Mouse (Mus musculus) liver, embryonic 13.5 days (tissue): Measurements from ENCODE around the gene Nlrc4. TPM values are rescaled to one million over a fixed set of nuclear protein-coding genes. Genes with fewer than 3 reads are reported as not detected.

Source experiments
- ATAC-seq: fragments of 200-750 bp; cut with Nextera tagmentation; 2 replicates; pipeline ENCODE4 v1.8.0; 2017; ENCODE audit warnings: low read depth, mild to moderate bottlenecking, moderate number of reproducible peaks, moderate library complexity
- DNase-seq: peaks from one replicate; pipeline ENCODE4 v3.0.0; 2022
- H3K27ac ChIP-seq: fragments of 300-500 bp; sonication (generic); 2 replicates; pipeline ENCODE4 v1.5.1; 2015; ENCODE audit warnings: moderate library complexity, mild to moderate bottlenecking, inconsistent platforms
- H3K27me3 ChIP-seq: fragments of 300-500 bp; sonication (generic); 2 replicates; pipeline ENCODE4 v1.6.1; 2015; ENCODE audit warnings: mild to moderate bottlenecking, inconsistent platforms
- H3K36me3 ChIP-seq: fragments of 300-500 bp; sonication (generic); 2 replicates; pipeline ENCODE4 v1.6.1; 2015; ENCODE audit warnings: mild to moderate bottlenecking, inconsistent platforms
- H3K4me1 ChIP-seq: fragments of 300-500 bp; sonication (generic); replicated peaks from 2 replicates; pipeline ENCODE4 v1.6.1; 2015; ENCODE audit warnings: inconsistent platforms
- H3K4me2 ChIP-seq: fragments of 300-500 bp; sonication (generic); 2 replicates; pipeline ENCODE4 v1.6.1; 2015; ENCODE audit warnings: inconsistent platforms, mild to moderate bottlenecking, moderate library complexity
- H3K4me3 ChIP-seq: fragments of 300-500 bp; sonication (generic); replicated peaks from 2 replicates; pipeline ENCODE4 v1.5.1; 2015; ENCODE audit warnings: mild to moderate bottlenecking, inconsistent platforms
- H3K9ac ChIP-seq: fragments of 300-500 bp; sonication (generic); 2 replicates; pipeline ENCODE4 v1.6.1; 2015; ENCODE audit warnings: mild to moderate bottlenecking, inconsistent platforms
- H3K9me3 ChIP-seq: fragments of 300-500 bp; sonication (generic); replicated peaks from 2 replicates; pipeline ENCODE4 v1.6.1; 2016; ENCODE audit warnings: inconsistent platforms
- WGBS: fragments of 180-500 bp; shearing (Covaris S2); methylation state at CpG from one replicate; pipeline ENCODE4 v1.1.7; 2015; ENCODE audit not compliant: insufficient replicate concordance; 5-methylcytosine and 5-hydroxymethylcytosine counted together
- polyA plus RNA-seq: library from polyadenylated mRNA; unstranded; fragments of >200 nt; fragmentation: Nextera tagmentation; extraction: Ambion mirVana; gene quantifications from 2 replicates; pipeline ENCODE4 v1.2.1, GENCODE M21; 2015

Nlrc4 gene
- polyA plus RNA-seq, 1 experiment from 2014 or later = 0.32 TPM

DNA sequence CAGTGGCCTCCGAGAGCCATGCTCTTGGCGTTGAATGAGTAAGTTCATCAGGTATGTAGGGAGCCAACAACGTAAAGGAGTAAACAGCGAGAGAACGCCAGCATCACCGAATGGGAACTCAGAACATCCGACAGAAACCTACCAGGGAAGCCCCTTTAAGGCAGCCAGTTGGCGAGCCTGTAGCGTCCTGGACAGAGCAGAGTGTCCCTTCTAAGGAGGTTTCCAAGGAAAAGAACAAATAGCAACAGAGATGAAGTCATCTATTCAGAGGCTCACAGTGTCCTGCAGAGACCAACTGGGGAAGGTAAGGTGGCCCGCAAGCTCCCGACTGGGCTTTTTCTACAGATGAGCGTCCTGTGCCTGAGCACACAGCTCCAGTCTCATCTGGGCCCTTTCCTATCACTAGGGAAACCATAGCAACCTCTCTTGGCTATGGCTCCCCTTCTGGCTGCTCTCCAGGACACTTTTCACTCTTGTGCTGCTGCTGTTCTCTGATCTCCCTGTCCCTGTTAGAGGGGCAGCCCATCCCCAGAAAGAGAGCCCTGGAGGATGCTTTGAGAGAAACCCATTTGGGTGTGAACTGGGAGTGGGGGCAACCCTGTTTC is 34.4 kb downstream of the Nlrc4 start:
- H3K27ac ChIP-seq = no peak overlapping the region
- H3K27me3 ChIP-seq = no peaks in the 10 kb centered on the region
- no peak overlapping the region for H3K4me2 ChIP-seq
- no peak for DNase-seq
- H3K9me3 ChIP-seq = no peaks in the 10 kb centered on the region
- H3K9ac ChIP-seq = no peak overlapping the region
- no peak for ATAC-seq
- 93% methylated on average over 12 of the region's 12 CpGs for WGBS
- peaks cover 51% of the 10 kb centered on the region for H3K36me3 ChIP-seq
- no peak overlapping the region for H3K4me3 ChIP-seq
- no peaks in the 10 kb centered on the region for H3K4me1 ChIP-seq

GRCm38 (mm10) chr17:74420656-74421055 is 38.3 kb downstream of the Nlrc4 start:
- Histone ChIP-seq H3K4me2 (no peak overlapping the region), H3K9me3 (no peaks in the 10 kb centered on the region), H3K9ac (no peak overlapping the region), H3K36me3 (peaks cover 59% of the 10 kb centered on the region), H3K4me1 (no peaks in the 10 kb centered on the region), H3K27ac (no peak overlapping the region), H3K4me3 (no peak overlapping the region), H3K27me3 (no peaks in the 10 kb centered on the region)
- ATAC-seq (no peak), DNase-seq (no peak)
- 87% methylated on average over 2 of the region's 2 CpGs for WGBS

DNA sequence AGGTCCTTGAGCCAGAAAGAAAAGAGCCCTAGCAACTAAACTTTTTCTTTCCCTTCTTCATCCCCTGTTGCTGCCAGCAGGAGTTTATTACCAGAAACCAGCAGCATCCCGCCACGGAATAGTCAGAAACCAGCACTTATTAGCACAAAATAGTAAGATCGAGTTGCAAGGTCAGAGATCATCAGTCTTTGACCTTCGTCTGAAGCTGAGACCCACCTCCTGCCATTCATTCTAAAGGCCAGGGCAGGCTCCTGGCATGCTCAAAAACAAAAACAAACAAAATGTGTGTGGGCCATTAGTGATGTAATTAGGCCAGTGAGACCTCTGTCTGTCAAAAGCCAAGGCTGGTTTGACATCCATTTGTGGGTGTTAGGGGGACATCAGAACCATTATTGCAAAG is 40.8 kb downstream of the Nlrc4 start:
- ATAC-seq (no peak), DNase-seq (no peak)
- Histone ChIP-seq H3K4me2 (no peak overlapping the region), H3K27me3 (no peaks in the 10 kb centered on the region), H3K4me3 (no peak overlapping the region), H3K4me1 (no peaks in the 10 kb centered on the region), H3K9ac (no peak overlapping the region), H3K9me3 (no peaks in the 10 kb centered on the region), H3K36me3 (peaks cover 68% of the 10 kb centered on the region), H3K27ac (no peak overlapping the region)
- 70% methylated on average over 4 of the region's 4 CpGs for WGBS

DNA sequence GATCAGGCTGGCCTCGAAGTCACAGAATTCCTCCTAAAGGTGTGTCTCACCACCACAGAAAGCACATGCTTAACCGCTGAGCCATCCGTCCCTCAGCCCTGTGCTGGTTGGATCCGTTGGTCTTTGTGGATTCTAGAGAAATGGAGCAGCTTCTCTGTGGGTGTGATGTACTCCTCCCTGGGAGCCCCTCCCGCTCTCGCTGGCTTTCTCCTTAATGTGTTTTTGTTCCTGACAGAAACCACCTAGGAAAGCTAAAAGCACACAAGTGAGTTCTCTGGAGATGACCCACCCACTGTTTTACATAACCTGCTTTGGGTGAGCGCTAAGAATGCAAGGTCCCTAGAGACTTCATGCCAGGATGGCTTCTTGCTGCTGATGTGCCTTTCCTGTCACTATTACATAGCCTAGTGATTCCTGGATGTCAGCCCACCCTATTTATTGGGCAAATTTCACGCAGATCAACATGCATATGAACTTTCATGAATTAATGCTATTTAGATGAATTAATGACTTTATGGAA is 42.0 kb downstream of the Nlrc4 start:
- ATAC-seq = no peak
- no peaks in the 10 kb centered on the region for H3K4me1 ChIP-seq
- H3K4me2 ChIP-seq = no peak overlapping the region
- H3K36me3 ChIP-seq = peaks cover 75% of the 10 kb centered on the region
- no peak overlapping the region for H3K27ac ChIP-seq
- no peak overlapping the region for H3K9ac ChIP-seq
- no peaks in the 10 kb centered on the region for H3K9me3 ChIP-seq
- H3K4me3 ChIP-seq = no peak overlapping the region
- 87% methylated on average over 8 of the region's 8 CpGs for WGBS
- no peak for DNase-seq
- no peaks in the 10 kb centered on the region for H3K27me3 ChIP-seq

DNA sequence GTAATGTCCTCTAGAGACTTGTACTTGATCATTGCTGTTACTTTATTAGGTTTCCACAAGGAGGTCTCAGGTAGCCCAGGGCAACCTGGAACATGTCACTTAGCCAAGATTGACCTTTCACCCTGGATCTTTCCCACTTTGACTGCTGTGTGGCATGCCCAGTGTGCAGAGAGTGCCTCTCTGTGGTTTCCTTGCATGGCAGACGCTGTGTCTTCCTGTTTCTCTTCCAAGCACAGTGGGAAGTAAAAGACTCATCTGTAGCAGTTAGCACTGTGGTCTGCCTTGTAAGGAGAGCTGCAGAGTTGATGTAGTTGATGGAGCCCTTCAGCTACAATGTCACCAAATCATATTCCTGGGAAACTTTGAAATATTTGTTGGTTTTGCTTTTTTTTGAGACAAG is 44.3 kb downstream of the Nlrc4 start:
- ATAC-seq = no peak
- H3K4me3 ChIP-seq = no peak overlapping the region

DNA sequence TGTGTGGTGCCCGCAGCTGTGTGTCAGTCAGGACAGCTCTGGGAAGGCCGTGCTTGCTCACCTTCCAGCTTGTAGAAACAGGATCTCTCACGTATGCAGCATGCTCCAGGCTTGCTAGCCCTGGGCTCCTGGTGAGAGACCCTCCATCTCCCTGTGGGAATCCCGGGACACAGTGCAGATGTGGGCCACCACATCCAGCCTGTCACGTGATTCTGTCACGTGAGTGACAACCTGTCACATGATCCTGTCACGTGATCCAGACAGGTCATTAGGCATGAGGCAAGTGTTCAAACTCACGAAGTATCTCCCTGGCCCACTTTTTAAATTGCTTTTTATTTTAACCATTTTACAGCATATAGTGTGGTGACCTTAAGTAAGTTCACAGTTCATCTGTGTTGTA is 45.6 kb downstream of the Nlrc4 start:
- H3K27ac ChIP-seq = no peak overlapping the region
- H3K9me3 ChIP-seq = no peaks in the 10 kb centered on the region
- no peaks in the 10 kb centered on the region for H3K27me3 ChIP-seq
- peaks cover 76% of the 10 kb centered on the region for H3K36me3 ChIP-seq
- no peak overlapping the region for H3K4me2 ChIP-seq
- H3K9ac ChIP-seq = no peak overlapping the region
- no peak overlapping the region for H3K4me3 ChIP-seq
- H3K4me1 ChIP-seq = no peaks in the 10 kb centered on the region
- ATAC-seq (no peak), DNase-seq (no peak)
- WGBS = 79% methylated on average over 8 of the region's 8 CpGs

More for the DNA sequence above, 44.3 kb downstream of the Nlrc4 start:
- H3K9ac ChIP-seq = no peak overlapping the region
- no peak for DNase-seq
- 21% methylated on average over 1 of the region's 1 CpGs for WGBS
- H3K4me1 ChIP-seq = no peaks in the 10 kb centered on the region
- no peak overlapping the region for H3K27ac ChIP-seq
- no peak overlapping the region for H3K4me2 ChIP-seq
- no peaks in the 10 kb centered on the region for H3K9me3 ChIP-seq
- peaks cover 78% of the 10 kb centered on the region for H3K36me3 ChIP-seq
- no peaks in the 10 kb centered on the region for H3K27me3 ChIP-seq

DNA sequence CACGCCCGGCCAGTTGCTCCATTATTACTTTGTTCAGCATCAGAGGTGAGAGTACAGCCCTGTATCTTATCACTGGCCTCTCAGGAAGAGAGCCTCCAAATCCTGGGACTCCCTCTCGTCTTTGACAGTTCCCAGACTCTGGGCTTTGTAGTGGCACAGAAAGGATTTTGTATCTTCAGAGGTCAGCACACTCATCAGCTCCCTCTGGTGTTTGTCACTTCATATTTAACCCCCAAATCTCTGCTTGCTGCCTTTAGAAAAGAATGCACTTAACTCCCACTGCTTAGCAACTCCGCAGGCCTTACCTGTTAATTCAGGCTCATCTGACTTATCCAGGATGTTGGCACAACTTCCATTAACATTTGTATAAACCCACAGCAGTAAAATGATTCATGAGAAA is 49.2 kb downstream of the Nlrc4 start:
- Histone ChIP-seq H3K9ac (no peak overlapping the region), H3K4me3 (no peak overlapping the region), H3K27me3 (no peaks in the 10 kb centered on the region), H3K36me3 (peaks cover 69% of the 10 kb centered on the region), H3K4me2 (no peak overlapping the region), H3K4me1 (no peaks in the 10 kb centered on the region), H3K27ac (no peak overlapping the region), H3K9me3 (no peaks in the 10 kb centered on the region)
- WGBS = 59% methylated on average over 4 of the region's 4 CpGs
- DNase-seq (no peak), ATAC-seq (no peak)

- H3K4me1 ChIP-seq = no peaks in the 10 kb centered on the region
- H3K27me3 ChIP-seq = no peaks in the 10 kb centered on the region
- H3K9ac ChIP-seq = no peak overlapping the region
- ATAC-seq (no peak), DNase-seq (no peak)
- H3K9me3 ChIP-seq = no peaks in the 10 kb centered on the region
- no peak overlapping the region for H3K27ac ChIP-seq
- no peak overlapping the region for H3K4me2 ChIP-seq
- peaks cover 70% of the 10 kb centered on the region for H3K36me3 ChIP-seq
- no peak overlapping the region for H3K4me3 ChIP-seq
- 84% methylated on average over 8 of the region's 8 CpGs for WGBS
Measured at GRCm38 (mm10) chr17:74406487-74406886, 52.5 kb downstream of the Nlrc4 start.

DNA sequence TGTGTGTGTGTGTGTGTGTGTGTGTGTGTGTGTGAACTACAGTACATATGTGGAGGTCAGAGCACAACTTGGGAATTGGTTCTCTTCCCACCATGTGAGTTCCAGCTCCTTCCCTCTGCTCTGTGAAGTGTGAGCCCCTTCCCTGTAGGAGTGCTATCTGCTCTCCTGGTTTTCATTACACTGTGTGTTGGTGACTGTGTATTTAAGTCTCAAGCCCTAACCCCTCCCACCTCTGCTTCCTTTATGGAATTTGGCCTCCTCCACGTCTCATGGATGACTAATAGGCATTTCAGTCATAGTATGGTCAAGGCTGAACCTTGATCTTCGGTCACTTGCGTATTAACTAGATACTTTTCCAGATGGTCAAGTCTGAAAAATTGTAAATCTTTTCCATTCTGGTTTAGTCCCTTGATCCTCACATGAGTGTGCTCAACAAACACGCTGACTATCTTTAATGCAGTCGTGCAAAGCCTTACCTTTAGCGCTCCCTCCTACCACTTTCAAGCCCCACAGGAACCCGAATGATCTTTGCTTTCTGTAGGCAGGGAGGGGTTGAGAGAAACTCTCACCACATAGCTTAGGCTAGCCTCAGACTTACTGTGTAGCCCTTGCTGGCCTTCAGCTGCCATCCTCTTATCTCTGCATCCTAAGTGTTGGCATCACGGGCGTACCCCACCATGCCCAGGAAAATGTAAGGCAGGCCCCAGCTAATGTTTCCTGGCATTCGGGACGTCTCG is 56.3 kb downstream of the Nlrc4 start:
- ATAC-seq = no peak
- Histone ChIP-seq H3K27ac (no peak overlapping the region), H3K4me2 (no peak overlapping the region), H3K4me3 (no peak overlapping the region), H3K36me3 (peaks cover 49% of the 10 kb centered on the region), H3K9ac (no peak overlapping the region), H3K27me3 (no peaks in the 10 kb centered on the region), H3K4me1 (no peaks in the 10 kb centered on the region), H3K9me3 (no peaks in the 10 kb centered on the region)
- WGBS = 82% methylated on average over 12 of the region's 12 CpGs
- DNase-seq = no peak

DNA sequence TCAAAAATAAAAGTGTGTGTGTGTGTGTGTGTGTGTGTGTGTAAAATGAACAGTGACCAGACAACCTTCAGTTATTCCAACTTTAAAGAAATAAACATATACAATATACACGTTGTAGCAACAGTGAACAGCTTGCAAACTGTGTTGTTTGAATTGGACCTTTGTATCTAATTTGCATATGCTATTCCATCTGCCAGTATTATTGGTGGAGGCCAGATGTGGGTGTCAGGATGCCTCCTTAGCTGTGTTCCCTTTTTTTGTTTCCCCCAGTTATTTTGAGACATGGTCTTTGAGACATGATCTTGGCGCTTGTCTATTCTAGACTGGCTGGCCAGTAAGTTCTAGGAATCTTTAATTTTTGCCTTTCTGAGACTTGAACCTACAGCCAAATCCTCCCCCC is 61.8 kb downstream of the Nlrc4 start:
- H3K4me1 ChIP-seq = peaks cover 18% of the 10 kb centered on the region
- H3K9ac ChIP-seq = 0 out of 2 replicates have a peak overlapping the region, but pooled peaks have one; percentile 88
- H3K36me3 ChIP-seq = peaks cover 4% of the 10 kb centered on the region
- 59% methylated on average over 2 of the region's 2 CpGs for WGBS
- ATAC-seq = no peak
- 0 out of 2 replicates have a peak overlapping the region, but pooled peaks have one; percentile 15 for H3K27ac ChIP-seq
- H3K27me3 ChIP-seq = no peaks in the 10 kb centered on the region
- peak overlapping the region; percentile 83 for H3K4me3 ChIP-seq
- H3K4me2 ChIP-seq = peak overlapping the region; percentile 83; the same call in 1 of the 2 replicates
- no peak for DNase-seq
- H3K9me3 ChIP-seq = no peaks in the 10 kb centered on the region

GRCm38 (mm10) chr17:74396766-74397165 is 62.2 kb downstream of the Nlrc4 start:
- H3K9ac ChIP-seq = peak overlapping the region; percentile 88

More at GRCm38 (mm10) chr17:74396766-74397165, 62.2 kb downstream of the Nlrc4 start:
- H3K4me1 ChIP-seq = peaks cover 18% of the 10 kb centered on the region
- peak overlapping the region; percentile 83 for H3K4me3 ChIP-seq
- H3K27me3 ChIP-seq = no peaks in the 10 kb centered on the region
- no peaks in the 10 kb centered on the region for H3K36me3 ChIP-seq
- no peak for ATAC-seq
- WGBS = 71% methylated on average over 4 of the region's 4 CpGs
- H3K4me2 ChIP-seq = peak overlapping the region; percentile 83
- H3K27ac ChIP-seq = 0 out of 2 replicates have a peak overlapping the region, but pooled peaks have one; percentile 15
- no peaks in the 10 kb centered on the region for H3K9me3 ChIP-seq
- DNase-seq = no peak
